Mouse (Mus musculus) adrenal gland, postnatal 4 days (tissue): ENCODE measurements at regions not wholly inside any gene's neighbourhood (a gene's known extent, or its start where the extent isn't known, plus 50 kb on each side); places are given as distances from the start of the nearest gene placed in this dataset.

ENCODE experiments used
- DNase-seq, 2 experiments: peaks; one replicate each; pipeline ENCODE4 v3.0.0; 2021 to 2022; ENCODE audit warnings: low spot score in 2 of 2, mixed read lengths in 2 of 2

GRCm38 (mm10) chr11:18581997-18582780 is 436.6 kb downstream of the Meis1 start:
- no peak for DNase-seq

DNA sequence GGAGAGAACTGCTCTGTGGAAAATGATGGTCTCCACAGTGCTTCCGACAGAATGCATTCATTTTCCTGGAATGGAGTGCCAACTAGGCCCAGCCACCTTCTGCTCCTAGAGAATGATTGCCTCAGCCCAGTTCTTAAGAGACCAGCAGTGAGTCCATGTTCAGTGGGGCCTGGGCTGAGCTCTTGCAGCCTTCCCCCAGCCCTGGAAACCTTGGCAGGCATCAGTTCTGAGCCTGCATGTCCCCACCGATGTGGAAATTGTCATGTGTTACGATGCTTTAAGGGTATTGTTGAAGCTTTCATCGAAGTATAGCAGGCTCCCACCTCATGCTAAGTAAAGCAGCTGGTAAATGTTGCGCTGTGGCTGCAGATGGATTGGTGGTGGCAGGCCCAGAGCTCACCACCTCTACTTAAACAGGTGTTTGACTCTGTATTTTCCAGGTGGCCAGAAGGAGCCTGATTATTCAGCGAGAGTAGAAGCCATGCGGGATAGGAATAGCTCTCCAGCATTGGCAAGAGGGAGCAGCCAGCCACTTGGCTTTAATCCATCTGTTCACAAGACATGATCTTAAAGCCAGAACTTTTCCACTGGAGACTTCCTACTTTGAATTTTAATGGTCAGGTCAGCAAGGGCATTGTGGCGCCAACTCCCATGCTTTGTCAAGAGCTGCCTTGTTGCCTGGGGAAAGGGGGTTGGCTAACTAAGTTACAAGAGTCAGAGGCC is 437.5 kb downstream of the Meis1 start:
- DNase-seq: no peak

GRCm38 (mm10) chr11:18571557-18572209 is 447.1 kb downstream of the Meis1 start:
- no peak for DNase-seq

DNA sequence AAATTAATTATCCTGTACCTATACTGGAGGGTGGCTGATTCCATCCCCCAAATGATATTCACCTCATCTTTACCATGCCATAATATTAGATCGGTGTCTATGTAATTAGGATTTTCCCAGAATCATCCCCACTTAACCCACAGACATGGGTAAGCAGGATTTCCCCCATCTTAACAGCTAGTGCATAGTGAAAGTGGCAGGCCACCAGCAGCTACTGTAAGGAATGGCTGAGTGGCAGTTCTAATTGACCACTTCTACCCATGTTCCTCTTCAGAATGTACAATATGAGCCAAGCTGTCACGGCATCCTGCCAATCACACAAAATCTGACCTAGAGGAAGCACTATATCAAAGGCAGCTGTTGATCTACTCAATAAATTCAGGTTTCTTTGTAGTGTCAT is 455.8 kb downstream of the Meis1 start:
- DNase-seq: no peak

- DNase-seq: no peak
Measured at GRCm38 (mm10) chr11:18558665-18559064, 460.1 kb downstream of the Meis1 start.

GRCm38 (mm10) chr11:18535592-18535857 is 483.3 kb downstream of the Meis1 start:
- no peak for DNase-seq

GRCm38 (mm10) chr11:18534807-18535591 is 483.8 kb downstream of the Meis1 start:
- no peak for DNase-seq

- no peak for DNase-seq
Measured at GRCm38 (mm10) chr11:18531264-18532110, 487.3 kb downstream of the Meis1 start.

- no peak for DNase-seq
Measured at GRCm38 (mm10) chr11:18528568-18528967, 490.2 kb downstream of the Meis1 start.

GRCm38 (mm10) chr11:18495108-18495757 is 523.6 kb downstream of the Meis1 start:
- DNase-seq: no peak

- DNase-seq: no peak
Measured at GRCm38 (mm10) chr11:18493981-18494380, 524.8 kb downstream of the Meis1 start.

GRCm38 (mm10) chr11:18493086-18493485 is 525.7 kb downstream of the Meis1 start:
- DNase-seq: no peak

- DNase-seq: no peak
Measured at GRCm38 (mm10) chr11:18489517-18490256, 529.1 kb downstream of the Meis1 start.

GRCm38 (mm10) chr11:18478841-18479240 is 525.2 kb upstream of the Etaa1 start:
- no peak for DNase-seq

DNA sequence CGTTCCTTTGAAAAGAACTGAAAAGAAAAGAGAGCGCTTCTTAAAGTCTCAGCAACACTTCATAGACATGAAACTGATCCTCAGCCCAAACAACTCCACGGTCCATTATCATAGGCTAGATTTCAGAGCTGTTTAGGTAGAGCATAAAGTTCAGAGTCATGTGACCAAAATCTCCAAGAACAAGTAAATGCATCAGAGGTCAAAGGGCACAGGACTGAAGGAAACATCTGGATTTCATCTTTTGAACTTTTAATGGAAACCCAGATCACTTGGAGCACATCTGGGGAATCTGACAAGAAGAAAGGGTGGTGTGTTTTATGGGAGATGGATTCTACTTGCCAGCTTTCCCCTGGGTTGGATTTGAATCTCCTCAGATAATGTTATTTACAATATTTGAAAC is 497.6 kb upstream of the Etaa1 start:
- no peak for DNase-seq

DNA sequence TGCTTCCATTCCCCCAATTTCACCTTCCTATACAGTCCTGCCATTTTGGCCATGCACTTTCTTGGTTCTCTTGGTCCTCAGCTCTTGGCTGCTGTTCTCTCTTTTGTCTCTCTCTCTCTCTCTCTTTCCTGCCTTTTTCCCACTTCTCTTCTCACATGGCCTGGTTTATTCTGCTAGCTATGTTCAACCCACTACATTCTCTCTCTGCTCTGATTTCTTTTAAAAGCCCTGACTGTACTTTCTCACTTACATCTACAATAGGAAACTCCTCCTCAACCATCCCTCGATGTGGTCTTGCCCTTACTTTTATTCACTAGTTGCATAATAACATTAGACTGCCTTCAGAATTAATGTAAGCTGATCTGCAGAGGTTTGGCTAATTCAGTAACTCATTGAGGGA is 495.2 kb upstream of the Etaa1 start:
- DNase-seq: no peak

DNA sequence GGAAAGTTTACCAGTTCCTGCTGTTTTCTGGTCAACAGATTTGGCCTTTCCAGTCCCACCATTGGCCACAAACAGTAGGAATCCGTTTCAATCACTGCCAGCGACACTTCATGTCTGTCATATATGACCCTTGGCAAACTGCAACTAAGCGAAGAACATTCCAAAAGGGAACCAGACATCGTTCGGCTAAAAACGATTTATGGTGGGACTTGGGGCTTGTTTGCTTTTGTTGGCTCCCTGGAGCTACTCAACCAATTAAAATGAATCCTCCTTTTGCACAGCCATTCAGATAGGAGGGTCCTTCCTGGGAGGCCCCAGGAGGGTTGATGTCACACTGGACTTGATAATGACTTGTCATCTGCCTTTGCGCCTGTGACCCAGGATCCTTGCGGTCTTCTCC is 490.9 kb upstream of the Etaa1 start:
- no peak for DNase-seq

GRCm38 (mm10) chr11:18444101-18444500 is 490.4 kb upstream of the Etaa1 start:
- no peak for DNase-seq

DNA sequence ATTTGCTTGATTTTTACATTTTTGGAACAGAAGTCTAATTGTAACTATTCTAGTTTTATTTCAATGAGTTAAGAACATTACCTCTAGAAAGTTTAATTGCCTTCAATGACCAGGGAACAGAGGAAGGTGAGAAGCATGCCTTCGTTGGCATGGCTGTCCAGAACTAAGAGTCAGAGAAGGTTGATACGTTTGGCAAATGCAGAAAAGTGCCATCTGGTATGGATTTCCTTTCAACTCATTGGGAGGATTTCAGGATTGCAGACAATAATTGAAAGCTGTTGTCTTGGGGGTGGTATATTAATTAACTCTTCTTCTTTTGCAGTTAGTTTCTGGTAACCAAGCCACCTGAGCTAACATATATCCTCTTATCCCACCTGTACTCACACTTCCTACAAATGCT is 489.5 kb upstream of the Etaa1 start:
- no peak for DNase-seq
